Mouse (Mus musculus): ENCODE data around the gene Bcl7c.

GRCm38 (mm10) chr7:127688935-127689334 is 19.8 kb downstream of the Bcl7c start:
- TF ChIP-seq CTCF (conservative IDR thresholded peaks at IDR 0.05 in 1 of 2, IDR thresholded peaks at IDR 0.05 in 1 of 2; ENCODE audit: low read depth in 2 of 2, low read length in 2 of 2), result no peak
- no peak for TF ChIP-seq POLR2A (IDR thresholded peaks at IDR 0.05; ENCODE audit: low read depth, low read length)
- no peak for TF ChIP-seq EP300 (IDR thresholded peaks at IDR 0.05; ENCODE audit: low read length)
- no peak for TF ChIP-seq CHD2 (IDR thresholded peaks at IDR 0.05; ENCODE audit: low read length)
- no peak for TF ChIP-seq MXI1 (IDR thresholded peaks at IDR 0.05; ENCODE audit: low read depth, low read length)
- TF ChIP-seq PAX5 (IDR thresholded peaks at IDR 0.05; ENCODE audit: low read length), result no peak
- no peak for TF ChIP-seq JUND (conservative IDR thresholded peaks at IDR 0.05; ENCODE audit: low read depth, low read length)
- no peak for TF ChIP-seq BHLHE40 (IDR thresholded peaks at IDR 0.05; ENCODE audit: low read depth, low read length)
- no peak for TF ChIP-seq ELF1 (IDR thresholded peaks at IDR 0.05; ENCODE audit: low read depth, low read length)
- no peak for TF ChIP-seq TBP (conservative IDR thresholded peaks at IDR 0.05; ENCODE audit: low read depth, low read length)
- TF ChIP-seq HCFC1 (IDR thresholded peaks at IDR 0.05; ENCODE audit: low read depth, low read length), result no peak
- no peak for TF ChIP-seq ZNF384 (IDR thresholded peaks at IDR 0.05; ENCODE audit: low read depth, low read length)
- TF ChIP-seq USF1 (IDR thresholded peaks at IDR 0.05; ENCODE audit: low read depth, low read length), result no peak
- TF ChIP-seq MAX (IDR thresholded peaks at IDR 0.05; ENCODE audit: low read length), result no peak
